8 mouse cellular contexts compared by ENCODE assay signal in genomic region chr6:50052416-50052815, GRCm38 (mm10). TPM values are rescaled to one million over a fixed set of nuclear protein-coding genes. Genes with fewer than 3 reads are reported as not detected.
DNase-seq lines count a peak whose midpoint lies in the region; TF ChIP-seq lines count a peak whose summit lies in the region.
"Had no signal": no experiment of that assay in that cellular context is flagged by ENCODE, and none has a peak within 500 bp of the region (broad histone marks: within the 10 kb centered on the region; RNA-seq: fewer than 3 reads in every experiment).

No protein-coding gene starts in this region.

- peak overlapping the region; percentile 29; the same call in 1 of the 2 replicates for H3K27ac ChIP-seq in layer of hippocampus, adult 2 months

- peak; percentile 42 for DNase-seq in heart, adult 11 months
- no peak for DNase-seq in heart, postnatal 4 days
- no peak for DNase-seq in layer of hippocampus, adult 2 months (ENCODE audit: low spot score in 2 of 2)
- DNase-seq in layer of hippocampus, adult 8-10 months (ENCODE audit: low spot score in 2 of 2): no peak
- DNase-seq: B cell, adult 2 months; cerebellum, adult 11 months; cerebellum, adult 11-12 months; cerebellum, adult 18-20 months had no signal

- TF ChIP-seq CTCF in layer of hippocampus, adult 2 months (conservative IDR thresholded peaks at IDR 0.05): no peak

- H3K4me3 ChIP-seq in layer of hippocampus, adult 2 months: no peak overlapping the region

RNA-seq across cellular contexts. Expression of gene Mpp6, which starts 57.6 kb away (rescaled TPM):
- 10 to 100 TPM; 75.2 to 75.5 TPM for total RNA-seq in heart, postnatal 4 days (2021)
- 100 to 1,000 TPM in 1 of 2 experiments, 10 to 100 TPM in 1; 95.9 to 109 TPM for total RNA-seq in layer of hippocampus, adult 2 months (2021)
- 100 to 1,000 TPM in 2 of 4 experiments, 10 to 100 TPM in 2; 83.9 to 106 (median 92.9) TPM for total RNA-seq in layer of hippocampus, adult 8-10 months (2022)
